Mouse (Mus musculus) lung, adult 2 months (tissue): ENCODE data around the gene Pebp1. TPM values are rescaled to one million over a fixed set of nuclear protein-coding genes. Genes with fewer than 3 reads are reported as not detected.
"Not testable (repeated sequence)": the region's sequence is repeated elsewhere in the genome, so short reads cannot be mapped to it uniquely, and the experiment has no call there.

Experiments used
- DNase-seq: peaks from one replicate; pipeline ENCODE4 v3.0.0; 2022
- H3K4me1 ChIP-seq: fragments of 200-500 bp; 2 replicates; pipeline ENCODE4 v1.6.1; 2011; ENCODE audit warnings: low read length; ENCODE audit not compliant: control insufficient read depth, insufficient read depth
- H3K4me3 ChIP-seq: fragments of 200-500 bp; replicated peaks from 2 replicates; pipeline ENCODE3; 2011; ENCODE audit warnings: low read depth, mild to moderate bottlenecking, control low read depth, low read length; ENCODE audit errors: extremely low read depth
- CTCF ChIP-seq: fragments of 200-500 bp; IDR thresholded peaks from 2 replicates; pipeline ENCODE4 v1.5.1; 2011; ENCODE audit warnings: mild to moderate bottlenecking, low read length, control low read depth; ENCODE audit not compliant: insufficient read depth
- POLR2A ChIP-seq: fragments of 200-500 bp; IDR thresholded peaks from 2 replicates; pipeline ENCODE4 v1.6.1; 2011; ENCODE audit warnings: low read depth, mild to moderate bottlenecking, control low read depth, low read length, borderline replicate concordance; ENCODE audit errors: extremely low read depth
- WGBS: fragments of 180-500 bp; shearing (Covaris S2); methylation state at CpG from one replicate; pipeline ENCODE4 v1.1.7; 2018; 5-methylcytosine and 5-hydroxymethylcytosine counted together
- polyA plus RNA-seq: library from polyadenylated mRNA; depleted of rRNA; stranded (reverse); fragments of >200 nt; gene quantifications from 2 replicates; pipeline ENCODE4 v1.2.3, GENCODE M21; 2012

Pebp1 gene
- polyA plus RNA-seq, 1 experiment = 273 TPM

DNA sequence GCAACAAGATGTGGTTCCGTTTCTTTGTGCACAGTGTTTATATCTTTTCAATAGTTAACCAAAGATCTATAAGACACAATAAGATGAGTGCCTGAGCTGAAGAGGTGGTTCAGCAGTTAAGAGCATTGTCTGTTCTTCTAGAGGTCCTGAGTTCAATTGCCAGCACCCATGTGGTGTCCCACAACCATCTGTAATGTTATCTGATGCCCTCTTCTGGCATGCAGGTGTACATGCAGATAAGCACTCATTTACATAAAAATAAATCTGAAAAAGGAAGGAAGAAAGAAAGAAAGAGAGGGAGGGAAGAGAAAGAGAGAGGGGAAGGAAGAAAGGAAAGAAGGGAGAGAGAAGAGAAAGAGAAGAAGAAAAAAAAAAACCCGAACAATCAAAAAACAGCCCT lies 19.4 kb upstream of the Pebp1 start:
- H3K4me3 ChIP-seq = no peak overlapping the region
- TF ChIP-seq CTCF = no peak
- TF ChIP-seq POLR2A = no peak
- DNase-seq = no peak
- 91% methylated on average over 2 of the region's 2 CpGs for WGBS
- no peaks in the 10 kb centered on the region for H3K4me1 ChIP-seq

DNA sequence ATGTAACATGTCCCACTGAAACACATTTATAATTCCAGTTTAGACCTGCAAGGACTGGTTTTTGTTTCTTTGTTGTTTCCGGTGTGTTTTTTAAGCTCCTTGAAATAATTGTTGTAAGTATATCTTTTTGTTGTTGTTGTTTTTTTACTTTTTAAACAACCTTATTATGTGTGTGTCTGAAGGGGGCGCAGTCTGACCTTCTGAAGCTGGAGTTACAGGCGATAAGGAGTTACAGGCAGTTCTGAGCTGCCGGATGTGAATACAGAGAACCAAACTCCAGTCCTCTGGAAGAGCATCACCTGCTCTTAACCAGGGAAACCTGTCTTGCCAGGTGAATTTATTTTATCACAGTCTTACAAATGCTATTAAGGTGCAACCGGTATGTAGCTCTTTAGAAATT lies 18.3 kb upstream of the Pebp1 start:
- Histone ChIP-seq H3K4me1 (no peaks in the 10 kb centered on the region), H3K4me3 (no peak overlapping the region)
- 86% methylated on average over 5 of the region's 5 CpGs for WGBS
- no peak for TF ChIP-seq POLR2A
- DNase-seq = no peak

- peak; percentile 69 for DNase-seq
- TF ChIP-seq POLR2A = no peak
- TF ChIP-seq CTCF = peak; percentile 87
- Histone ChIP-seq H3K4me1 (no peaks in the 10 kb centered on the region), H3K4me3 (no peak overlapping the region)
- 45% methylated on average over 7 of the region's 7 CpGs for WGBS
These were observed 17.5 kb upstream of the Pebp1 start for GRCm38 (mm10) chr5:117304947-117305346.

DNA sequence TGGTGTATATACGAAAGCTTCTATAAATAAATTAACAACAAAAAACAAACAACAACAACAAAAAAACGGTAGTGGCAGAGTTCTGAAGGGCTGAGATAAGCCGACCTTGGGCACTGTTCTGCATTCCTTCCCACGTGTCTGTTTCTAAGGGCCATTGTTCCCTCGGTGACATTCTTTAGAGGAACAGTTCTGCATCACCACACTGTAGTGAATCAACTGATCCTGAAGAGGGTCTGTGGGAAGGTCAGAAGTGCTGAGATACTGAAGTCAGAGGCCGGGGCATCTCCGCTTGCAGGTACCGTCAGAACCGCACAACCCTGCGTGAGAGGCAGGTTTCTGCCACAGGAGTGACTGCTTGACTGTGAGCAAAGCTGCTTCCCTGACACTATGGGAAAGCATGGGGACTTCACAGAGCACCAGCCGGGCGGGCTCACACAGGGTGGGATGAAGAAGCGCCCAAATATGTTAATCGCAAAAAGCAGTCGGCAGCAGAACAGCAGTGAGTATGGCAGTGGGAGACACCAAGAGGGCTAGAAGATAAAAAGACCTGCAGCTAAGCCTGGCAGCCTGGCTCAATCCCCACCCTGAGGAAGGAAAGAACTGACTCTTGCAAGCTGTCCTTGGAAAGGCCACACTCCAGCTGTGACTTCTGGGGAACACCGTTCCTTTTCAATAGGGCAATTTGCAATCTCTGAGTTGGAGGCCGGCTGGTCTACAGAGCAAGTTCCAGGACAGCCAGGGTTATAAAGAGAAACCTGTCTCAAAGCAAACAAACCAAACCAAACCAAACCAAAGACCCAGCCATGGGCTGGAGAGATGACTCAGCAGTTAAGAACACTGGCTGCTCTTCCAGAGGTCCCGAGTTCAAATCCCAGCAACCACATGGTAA lies 16.5 kb upstream of the Pebp1 start:
- no peak for DNase-seq
- TF ChIP-seq CTCF (no peak), POLR2A (no peak)
- WGBS = 63% methylated on average over 18 of the region's 18 CpGs
- H3K4me3 ChIP-seq = no peak overlapping the region
- no peaks in the 10 kb centered on the region for H3K4me1 ChIP-seq

DNA sequence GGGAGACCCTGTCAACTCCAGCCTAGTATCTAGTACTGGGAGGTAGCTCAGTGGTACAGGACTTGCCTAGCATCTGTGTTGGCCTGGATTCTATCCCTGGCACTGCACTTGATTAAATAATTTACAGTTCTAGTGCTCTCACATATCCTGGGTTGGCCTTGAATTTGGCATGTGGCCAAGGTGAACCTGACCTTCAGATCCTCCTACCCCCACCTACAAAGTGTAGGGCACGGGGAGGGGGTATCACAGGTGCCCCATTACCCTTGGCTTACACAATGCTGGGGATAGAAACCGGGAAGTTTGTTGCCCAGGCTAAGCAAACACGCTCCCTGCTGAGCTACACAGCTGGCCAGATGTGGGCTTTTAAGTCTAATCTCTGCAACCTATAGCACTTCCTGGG lies 15.5 kb upstream of the Pebp1 start:
- H3K4me3 ChIP-seq = no peak overlapping the region
- no peaks in the 10 kb centered on the region for H3K4me1 ChIP-seq
- 50% methylated on average over 3 of the region's 3 CpGs for WGBS
- no peak for TF ChIP-seq POLR2A
- TF ChIP-seq CTCF = no peak
- DNase-seq = no peak

DNA sequence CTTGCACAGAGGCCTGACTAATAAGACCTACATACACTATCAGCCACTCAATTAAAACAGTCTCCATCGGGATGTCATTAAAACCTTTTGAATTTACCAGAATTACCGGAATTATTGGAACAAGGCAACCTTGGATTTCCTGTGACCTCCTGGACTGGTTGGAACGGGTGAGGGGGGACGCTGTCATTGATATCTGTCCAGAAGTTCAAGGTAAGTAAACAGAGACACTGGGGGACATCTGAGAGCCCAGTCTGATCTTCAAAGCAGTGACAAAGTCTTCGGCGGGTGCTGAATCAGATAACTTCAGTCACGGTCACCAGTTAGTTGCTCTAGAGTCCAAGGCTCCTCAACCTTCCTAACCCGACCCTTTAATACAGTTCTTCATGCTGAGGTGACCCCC lies 7.6 kb upstream of the Pebp1 start:
- Histone ChIP-seq H3K4me1 (no peaks in the 10 kb centered on the region), H3K4me3 (no peak overlapping the region)
- TF ChIP-seq POLR2A (no peak), CTCF (no peak)
- no peak for DNase-seq
- 86% methylated on average over 8 of the region's 8 CpGs for WGBS

DNA sequence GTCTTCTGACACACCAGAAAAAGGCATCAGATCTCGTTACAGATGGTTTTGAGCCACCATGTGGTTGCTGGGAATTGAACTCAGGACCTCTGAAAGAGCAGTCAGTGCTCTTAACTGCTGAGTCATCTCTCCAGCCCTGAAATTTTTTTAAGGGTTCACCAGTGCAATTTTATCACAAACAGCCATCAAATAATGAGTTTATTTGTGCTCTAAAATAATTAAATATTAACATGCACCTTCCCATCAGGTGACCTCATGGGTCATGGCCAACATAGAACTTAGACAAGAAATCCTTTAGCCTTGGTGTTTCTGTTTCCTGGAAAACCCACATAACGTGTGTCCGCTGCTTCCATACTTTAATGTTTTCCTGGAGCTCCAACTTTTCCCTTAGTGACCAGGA lies 6.4 kb upstream of the Pebp1 start:
- not testable (repeated sequence) for DNase-seq, H3K4me3 ChIP-seq, H3K4me1 ChIP-seq
- WGBS = 80% methylated on average over 3 of the region's 3 CpGs

GRCm38 (mm10) chr5:117292547-117292946 lies 5.1 kb upstream of the Pebp1 start:
- Histone ChIP-seq H3K4me1 (peaks cover 4% of the 10 kb centered on the region; the same call in 1 of the 2 replicates), H3K4me3 (no peak overlapping the region)
- TF ChIP-seq POLR2A (no peak), CTCF (no peak)
- DNase-seq = no peak
- WGBS = 67% methylated on average over 6 of the region's 6 CpGs

- DNase-seq = no peak
- Histone ChIP-seq H3K4me1 (peaks cover 4% of the 10 kb centered on the region; the same call in 1 of the 2 replicates), H3K4me3 (no peak overlapping the region)
- 74% methylated on average over 3 of the region's 3 CpGs for WGBS
- no peak for TF ChIP-seq POLR2A
- no peak for TF ChIP-seq CTCF
These were observed 3.9 kb upstream of the Pebp1 start for GRCm38 (mm10) chr5:117291312-117291711.

DNA sequence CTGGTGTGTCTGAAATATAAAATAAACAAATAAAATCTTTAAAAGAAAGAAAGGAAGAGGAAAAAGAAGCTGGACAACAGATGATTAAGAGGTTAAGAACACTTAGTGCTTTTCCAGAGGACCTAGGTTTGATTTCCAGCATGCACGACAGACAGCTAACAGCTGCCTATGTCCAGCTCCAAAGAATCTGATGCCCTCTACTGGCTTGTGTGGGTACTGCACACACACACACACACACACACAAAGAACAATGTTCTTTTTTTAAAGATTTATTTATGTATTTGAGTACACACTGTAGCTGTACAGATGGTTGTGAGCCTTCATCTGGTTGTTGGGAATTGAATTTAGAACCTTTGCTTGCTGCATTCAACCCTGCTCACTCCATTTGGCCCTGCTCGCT lies 2.7 kb upstream of the Pebp1 start:
- peaks cover 4% of the 10 kb centered on the region; the same call in 1 of the 2 replicates for H3K4me1 ChIP-seq
- WGBS = 93% methylated on average over 2 of the region's 2 CpGs
- TF ChIP-seq POLR2A (no peak), CTCF (peak; percentile 8; the same call in 1 of the 2 replicates)

More for the DNA sequence above, 2.7 kb upstream of the Pebp1 start:
- H3K4me3 ChIP-seq = no peak overlapping the region
- no peak for DNase-seq
